Mouse (Mus musculus) liver, postnatal 0 days (tissue): ENCODE results near the gene Ntm.

ENCODE experiments used
- CTCF ChIP-seq: sonication (generic); IDR thresholded peaks from 2 replicates; pipeline ENCODE4 v1.5.1; 2016; ENCODE audit warnings: antibody characterized with exemption, low read depth
- EP300 ChIP-seq: IDR thresholded peaks from 2 replicates; pipeline ENCODE4 v1.6.1; 2016; ENCODE audit warnings: antibody characterized with exemption, low read depth, mild to moderate bottlenecking

GRCm38 (mm10) chr9:29642997-29643657 lies 319.8 kb downstream of the Ntm start:
- TF ChIP-seq CTCF, result peak; percentile 74
- no peak for TF ChIP-seq EP300
